Mouse (Mus musculus) liver, embryonic 15.5 days (tissue): ENCODE measurements around the gene Gnptg. TPM values are rescaled to one million over a fixed set of nuclear protein-coding genes. Genes with fewer than 3 reads are reported as not detected.

Source experiments
- ATAC-seq: fragments of 200-750 bp; cut with Nextera tagmentation; 2 replicates; pipeline ENCODE4 v1.8.0; 2017; ENCODE audit warnings: moderate number of reproducible peaks, mild to moderate bottlenecking, moderate library complexity; ENCODE audit not compliant: insufficient read depth
- H3K27ac ChIP-seq: fragments of 300-500 bp; sonication (generic); replicated peaks from 2 replicates; pipeline ENCODE4 v1.5.1; 2015; ENCODE audit warnings: mild to moderate bottlenecking, inconsistent platforms
- H3K27me3 ChIP-seq: fragments of 300-500 bp; sonication (generic); 2 replicates; pipeline ENCODE4 v1.6.1; 2015; ENCODE audit warnings: mild to moderate bottlenecking, inconsistent platforms
- H3K36me3 ChIP-seq: fragments of 300-500 bp; sonication (generic); replicated peaks from 2 replicates; pipeline ENCODE4 v1.6.1; 2015; ENCODE audit warnings: moderate library complexity, mild to moderate bottlenecking, inconsistent platforms
- H3K4me1 ChIP-seq: fragments of 300-500 bp; sonication (generic); replicated peaks from 2 replicates; pipeline ENCODE4 v1.6.1; 2015; ENCODE audit warnings: inconsistent platforms
- H3K4me2 ChIP-seq: fragments of 300-500 bp; sonication (generic); 2 replicates; pipeline ENCODE4 v1.6.1; 2015; ENCODE audit warnings: moderate library complexity, mild to moderate bottlenecking, inconsistent platforms
- H3K4me3 ChIP-seq: fragments of 300-500 bp; sonication (generic); replicated peaks from 2 replicates; pipeline ENCODE4 v1.5.1; 2015; ENCODE audit warnings: mild to moderate bottlenecking, inconsistent platforms
- H3K9ac ChIP-seq: fragments of 300-500 bp; sonication (generic); 2 replicates; pipeline ENCODE4 v1.6.1; 2015; ENCODE audit warnings: moderate library complexity, mild to moderate bottlenecking, inconsistent platforms
- H3K9me3 ChIP-seq: fragments of 300-500 bp; sonication (generic); replicated peaks from 2 replicates; pipeline ENCODE4 v1.6.1; 2016; ENCODE audit warnings: inconsistent platforms
- WGBS: fragments of 180-500 bp; shearing (Covaris S2); methylation state at CpG from one replicate; pipeline ENCODE4 v1.1.7; 2015; ENCODE audit warnings: mixed read lengths; ENCODE audit not compliant: insufficient replicate concordance; 5-methylcytosine and 5-hydroxymethylcytosine counted together
- microRNA-seq: library from miRNA; unstranded; fragments of <30 nt; microRNA quantifications from one replicate; pipeline ENCODE4, GENCODE M21; 2016
- polyA plus RNA-seq: library from polyadenylated mRNA; unstranded; fragments of >200 nt; fragmentation: Nextera tagmentation; extraction: Ambion mirVana; gene quantifications from 2 replicates; pipeline ENCODE4 v1.2.1, GENCODE M21; 2015

Gnptg gene
- polyA plus RNA-seq, 1 experiment from 2014 or later: 19.5 TPM

GRCm38 (mm10) chr17:25188150-25189031 lies 51.5 kb downstream of the Gnptg start, which contains the start of gene Unkl:
TSS of gene Unkl (plus strand) at chr17:25188397.
- H3K4me3 ChIP-seq: peak within 1 kb of the TSS; percentile 83
- WGBS: under 1% methylated on average over 98 of the region's 104 CpGs
- peak within 1 kb of the TSS; percentile 76 for H3K27ac ChIP-seq
- H3K36me3 ChIP-seq: 0 out of 2 replicates have a peak, but pooled peaks cover 12% of the 10 kb centered on the region
- peaks cover 55% of the 10 kb centered on the region for H3K4me1 ChIP-seq
- peak within 1 kb of the TSS; percentile 77 for H3K9ac ChIP-seq
- no peaks in the 10 kb centered on the region for H3K9me3 ChIP-seq
- H3K4me2 ChIP-seq: peak within 1 kb of the TSS; percentile 88
- ATAC-seq: peak; percentile 23
- 0 out of 2 replicates have a peak, but pooled peaks cover 7% of the 10 kb centered on the region for H3K27me3 ChIP-seq

DNA sequence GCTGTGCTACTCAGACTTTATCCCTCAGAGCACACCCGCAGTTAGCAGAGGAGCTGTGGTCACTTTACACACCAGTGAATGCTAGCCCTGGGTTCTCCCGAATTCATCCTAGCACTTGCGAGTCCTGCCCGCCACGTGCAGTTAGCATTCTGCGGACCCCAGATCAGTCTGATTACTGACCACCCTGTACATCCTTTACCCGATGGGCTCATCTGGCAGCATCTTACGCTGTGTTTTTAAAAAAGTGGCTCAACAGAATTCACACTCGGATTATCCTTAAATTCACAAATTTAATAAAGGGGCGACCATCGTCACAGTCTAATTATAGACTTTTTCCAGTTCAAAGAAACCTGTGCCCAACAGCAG lies 52.2 kb downstream of the Gnptg start:
- H3K9me3 ChIP-seq: no peaks in the 10 kb centered on the region
- 8% methylated on average over 11 of the region's 11 CpGs for WGBS
- H3K4me1 ChIP-seq: peaks cover 60% of the 10 kb centered on the region
- H3K4me2 ChIP-seq: peak overlapping the region; percentile 88
- no peak for ATAC-seq
- H3K9ac ChIP-seq: peak overlapping the region; percentile 77
- peak overlapping the region; percentile 76 for H3K27ac ChIP-seq
- 0 out of 2 replicates have a peak, but pooled peaks cover 12% of the 10 kb centered on the region for H3K36me3 ChIP-seq
- H3K4me3 ChIP-seq: peak overlapping the region; percentile 83
- peaks cover 9% of the 10 kb centered on the region for H3K27me3 ChIP-seq

DNA sequence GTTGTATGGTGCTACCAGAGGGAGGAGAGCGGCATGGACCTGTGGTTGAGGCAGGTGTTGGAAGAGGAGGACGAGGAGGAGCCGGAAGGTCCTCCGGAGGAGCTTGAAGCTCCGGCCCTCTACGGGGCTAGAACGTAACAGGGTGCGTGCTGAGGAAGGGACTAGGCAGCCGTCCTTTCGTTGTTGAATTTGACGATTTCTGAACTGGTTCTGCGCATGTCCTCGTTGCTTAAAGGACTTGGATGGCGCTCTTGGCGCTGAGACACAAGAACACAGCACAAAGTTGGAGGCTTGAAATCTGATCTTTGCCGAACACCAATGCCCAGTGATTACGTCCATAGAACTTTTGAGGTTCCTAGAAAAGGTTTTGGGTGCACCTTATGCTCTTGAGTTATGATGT lies 55.0 kb downstream of the Gnptg start:
- peak overlapping the region; percentile 91 for H3K4me2 ChIP-seq
- 4% methylated on average over 17 of the region's 17 CpGs for WGBS
- peak; percentile 27; the same call in 1 of the 2 replicates for ATAC-seq

DNA sequence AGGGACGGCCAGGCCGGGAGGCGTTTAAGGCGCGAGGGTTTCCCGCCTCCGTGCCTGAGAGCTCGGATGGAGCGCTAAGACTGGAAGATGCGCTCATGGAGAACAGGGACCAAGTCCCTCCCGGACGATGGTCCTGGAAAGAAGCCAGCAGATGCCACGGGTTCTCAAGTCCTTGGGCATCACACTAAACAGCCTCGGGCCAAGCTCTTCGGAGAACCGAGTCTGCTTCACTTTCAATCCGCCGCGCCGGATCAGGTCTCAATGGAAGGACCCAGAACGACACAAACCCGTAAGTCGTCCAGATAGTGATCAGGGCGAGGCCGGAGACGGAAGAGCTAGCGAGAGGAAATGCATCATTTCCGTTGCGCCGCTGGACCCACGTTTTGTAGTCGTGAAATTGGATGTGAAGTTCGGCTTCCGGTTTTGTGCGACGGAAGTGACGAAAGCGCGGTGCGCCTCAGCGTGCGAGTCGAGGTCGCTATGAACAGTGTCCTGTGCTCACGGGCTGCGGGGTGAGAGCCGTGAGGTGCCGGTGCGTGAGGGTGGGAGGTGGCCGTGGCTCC lies 55.7 kb downstream of the Gnptg start, which contains the start of gene BC003965:
BC003965 (plus strand) TSS at position 426 of the 563 bp plus-strand sequence.
- peak within 1 kb of the TSS; percentile 85 for H3K4me3 ChIP-seq
- 0 out of 2 replicates have a peak, but pooled peaks cover 6% of the 10 kb centered on the region for H3K36me3 ChIP-seq
- no peaks in the 10 kb centered on the region for H3K9me3 ChIP-seq
- peak; percentile 83 for ATAC-seq
- H3K4me1 ChIP-seq: peaks cover 51% of the 10 kb centered on the region
- H3K9ac ChIP-seq: peak within 1 kb of the TSS; percentile 79
- peak within 1 kb of the TSS; percentile 91 for H3K4me2 ChIP-seq
- peaks cover 29% of the 10 kb centered on the region for H3K27me3 ChIP-seq
- under 1% methylated on average over 50 of the region's 50 CpGs for WGBS
- peak within 1 kb of the TSS; percentile 86 for H3K27ac ChIP-seq

More for the DNA sequence above, 55.0 kb downstream of the Gnptg start:
- Histone ChIP-seq H3K27ac (peak overlapping the region; percentile 86), H3K9me3 (no peaks in the 10 kb centered on the region), H3K4me3 (peak overlapping the region; percentile 85), H3K27me3 (peaks cover 26% of the 10 kb centered on the region), H3K36me3 (0 out of 2 replicates have a peak, but pooled peaks cover 6% of the 10 kb centered on the region), H3K9ac (peak overlapping the region; percentile 79), H3K4me1 (peaks cover 59% of the 10 kb centered on the region)

Small RNA genes within 50 kb of the gene (microRNA-seq; reads per million reads assigned to microRNA genes)
- 1.5 reads per million for gene Mir3547

Other genes starting within 250 kb of the Gnptg start
- gene Cramp1l, start 224.3 kb downstream of the Gnptg start, polyA plus RNA-seq: 2.9 and 4.3 TPM in 2 replicates
- 139 and 156 TPM in 2 replicates for gene Ift140, start 224.0 kb downstream of the Gnptg start, polyA plus RNA-seq
- gene Tmem204, start 156.5 kb downstream of the Gnptg start, polyA plus RNA-seq: 5.6 and 6.5 TPM in 2 replicates
- gene Telo2, start 124.2 kb downstream of the Gnptg start, polyA plus RNA-seq: 14.3 and 17.4 TPM in 2 replicates
- 0.06 and 0.10 TPM in 2 replicates for gene Ptx4, start 119.4 kb downstream of the Gnptg start, polyA plus RNA-seq
- gene Clcn7, start 106.7 kb downstream of the Gnptg start, polyA plus RNA-seq: 10.7 TPM in 2 replicates
- not detected in 2 replicates for gene Ccdc154, start 77.7 kb downstream of the Gnptg start, polyA plus RNA-seq
- not detected in 2 replicates for gene Gm38655, start 64.7 kb downstream of the Gnptg start, polyA plus RNA-seq
- gene BC003965, start 55.6 kb downstream of the Gnptg start, polyA plus RNA-seq: 16.6 and 16.7 TPM in 2 replicates
- gene Unkl, start 51.7 kb downstream of the Gnptg start, polyA plus RNA-seq: 8.8 and 9.6 TPM in 2 replicates
- 18.9 and 19.1 TPM in 2 replicates for gene Tsr3, start within 50 bp of the Gnptg start, polyA plus RNA-seq
- gene Baiap3, start 16.2 kb upstream of the Gnptg start, polyA plus RNA-seq: 0.30 and 0.58 TPM in 2 replicates
- gene Ube2i, start 34.5 kb upstream of the Gnptg start, polyA plus RNA-seq: 214 and 242 TPM in 2 replicates
- gene Prss34, start 58.3 kb upstream of the Gnptg start, polyA plus RNA-seq: 3.8 TPM in 2 replicates
- gene Prss28, start 68.5 kb upstream of the Gnptg start, polyA plus RNA-seq: not detected in 2 replicates
- not detected in 2 replicates for gene Prss29, start 78.5 kb upstream of the Gnptg start, polyA plus RNA-seq
- gene Tpsab1, start 105.4 kb upstream of the Gnptg start, polyA plus RNA-seq: not detected in 2 replicates
- 0.47 and 0.55 TPM in 2 replicates for gene Tpsb2, start 126.2 kb upstream of the Gnptg start, polyA plus RNA-seq
- gene Tpsg1, start 129.1 kb upstream of the Gnptg start, polyA plus RNA-seq: 0.46 and 0.76 TPM in 2 replicates
- 0.24 and 0.36 TPM in 2 replicates for gene Cacna1h, start 193.7 kb upstream of the Gnptg start, polyA plus RNA-seq
- gene Tekt4, start 214.5 kb upstream of the Gnptg start, polyA plus RNA-seq: 0.22 TPM in 1 of 2 replicates, not detected in the other